Mouse (Mus musculus): ENCODE results near the gene Lrfn3. TPM values are rescaled to one million over a fixed set of nuclear protein-coding genes. Genes with fewer than 3 reads are reported as not detected.

Gene Lrfn3
- polyA plus RNA-seq, 1 experiment from 2014 or later = 5.3 TPM

DNA sequence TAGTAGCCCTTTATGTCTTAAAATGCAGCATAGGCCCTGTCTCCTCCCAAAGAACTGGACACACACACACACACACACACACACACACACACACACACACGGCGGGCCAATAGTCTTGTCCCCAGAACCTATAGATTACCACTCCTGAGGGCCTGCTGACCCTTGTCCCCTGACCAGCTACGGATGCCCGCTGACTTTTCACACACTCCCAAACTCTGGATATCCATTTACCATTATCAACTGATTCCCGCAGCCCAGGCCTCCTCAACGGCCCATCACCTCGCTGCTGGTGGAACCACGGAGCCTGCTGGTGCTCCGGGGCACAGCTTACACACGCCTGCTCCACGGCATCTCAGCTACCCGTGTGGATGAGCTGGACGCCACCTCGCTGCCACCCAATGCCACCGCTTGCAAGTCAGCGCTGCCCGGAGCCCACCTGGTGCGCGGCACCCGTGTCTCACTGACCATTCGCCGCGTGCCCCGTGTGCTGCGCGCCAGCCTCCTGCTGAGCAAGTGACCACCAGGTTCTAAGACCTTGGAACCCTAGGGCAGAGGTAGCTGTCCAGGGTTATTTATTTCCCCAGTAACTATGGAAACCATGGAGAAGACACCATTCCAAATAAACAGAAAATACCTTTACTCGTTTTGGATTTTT lies 48.8 kb downstream of the Lrfn3 start:
- no peak overlapping the region for H3K4me3 ChIP-seq (ENCODE audit: low read depth, low read length)
- no peaks in the 10 kb centered on the region; the same call in 1 of the 2 replicates for H3K36me3 ChIP-seq (ENCODE audit: control insufficient read depth, insufficient read depth, low read length)
- H3K4me1 ChIP-seq (replicated peaks; ENCODE audit: control insufficient read depth, insufficient read depth, low read length) = peaks cover 3% of the 10 kb centered on the region; the same call in 1 of the 2 replicates
- no peaks in the 10 kb centered on the region for H3K27me3 ChIP-seq (ENCODE audit: control insufficient read depth, insufficient read depth, low read length)
- H3K9ac ChIP-seq (ENCODE audit: low read depth, low read length) = no peak overlapping the region
- DNase-seq (ENCODE audit: low spot score) = no peak
- no peaks in the 10 kb centered on the region for H3K9me3 ChIP-seq (ENCODE audit: control insufficient read depth, low read length)
- 47% methylated on average over 27 of the region's 27 CpGs for WGBS
- no peak for ATAC-seq (ENCODE audit: low FRiP score)
- H3K27ac ChIP-seq (ENCODE audit: low read depth, low read length) = no peak overlapping the region
- H3K4me2 ChIP-seq (replicated peaks; ENCODE audit: low read depth, low read length) = no peak overlapping the region

- Histone ChIP-seq H3K36me3 (ENCODE audit: control insufficient read depth, insufficient read depth, low read length) (no peaks in the 10 kb centered on the region; the same call in 1 of the 2 replicates), H3K9ac (ENCODE audit: low read depth, low read length) (no peak overlapping the region), H3K27me3 (ENCODE audit: control insufficient read depth, insufficient read depth, low read length) (no peaks in the 10 kb centered on the region), H3K27ac (ENCODE audit: low read depth, low read length) (no peak overlapping the region), H3K4me3 (ENCODE audit: low read depth, low read length) (0 out of 2 replicates have a peak overlapping the region, but pooled peaks have one; percentile 6), H3K9me3 (ENCODE audit: control insufficient read depth, low read length) (no peaks in the 10 kb centered on the region), H3K4me1 (replicated peaks; ENCODE audit: control insufficient read depth, insufficient read depth, low read length) (peaks cover 5% of the 10 kb centered on the region; the same call in 1 of the 2 replicates), H3K4me2 (replicated peaks; ENCODE audit: low read depth, low read length) (no peak overlapping the region)
- ATAC-seq (ENCODE audit: low FRiP score) (no peak), DNase-seq (ENCODE audit: low spot score) (no peak)
- 90% methylated on average over 12 of the region's 12 CpGs for WGBS
These were observed 52.4 kb downstream of the Lrfn3 start for GRCm38 (mm10) chr7:30310136-30310535.

- no peaks in the 10 kb centered on the region for H3K27me3 ChIP-seq (ENCODE audit: control insufficient read depth, insufficient read depth, low read length)
- peak overlapping the region; percentile 69 for H3K4me3 ChIP-seq (ENCODE audit: low read depth, low read length)
- H3K9me3 ChIP-seq (ENCODE audit: control insufficient read depth, low read length) = no peaks in the 10 kb centered on the region
- peak overlapping the region; percentile 71 for H3K9ac ChIP-seq (ENCODE audit: low read depth, low read length)
- no peaks in the 10 kb centered on the region; the same call in 1 of the 2 replicates for H3K36me3 ChIP-seq (ENCODE audit: control insufficient read depth, insufficient read depth, low read length)
- H3K27ac ChIP-seq (ENCODE audit: low read depth, low read length) = no peak overlapping the region
- peaks cover 5% of the 10 kb centered on the region; the same call in 1 of the 2 replicates for H3K4me1 ChIP-seq (replicated peaks; ENCODE audit: control insufficient read depth, insufficient read depth, low read length)
- H3K4me2 ChIP-seq (replicated peaks; ENCODE audit: low read depth, low read length) = peak overlapping the region; percentile 90
- WGBS = 65% methylated on average over 15 of the region's 15 CpGs
- ATAC-seq (ENCODE audit: low FRiP score) (no peak), DNase-seq (ENCODE audit: low spot score) (no peak)
These were observed 53.0 kb downstream of the Lrfn3 start for GRCm38 (mm10) chr7:30309395-30310129.

- peaks cover 4% of the 10 kb centered on the region for H3K36me3 ChIP-seq (ENCODE audit: control insufficient read depth, insufficient read depth, low read length)
- 4% methylated on average over 27 of the region's 27 CpGs for WGBS
- H3K27ac ChIP-seq (ENCODE audit: low read depth, low read length) = peak within 1 kb of the TSS; percentile 51
These were observed 54.2 kb downstream of the Lrfn3 start, which contains the start of gene Alkbh6 for GRCm38 (mm10) chr7:30308076-30309005. Gene Alkbh6, plus strand, starts transcription at chr7:30308717.

DNA sequence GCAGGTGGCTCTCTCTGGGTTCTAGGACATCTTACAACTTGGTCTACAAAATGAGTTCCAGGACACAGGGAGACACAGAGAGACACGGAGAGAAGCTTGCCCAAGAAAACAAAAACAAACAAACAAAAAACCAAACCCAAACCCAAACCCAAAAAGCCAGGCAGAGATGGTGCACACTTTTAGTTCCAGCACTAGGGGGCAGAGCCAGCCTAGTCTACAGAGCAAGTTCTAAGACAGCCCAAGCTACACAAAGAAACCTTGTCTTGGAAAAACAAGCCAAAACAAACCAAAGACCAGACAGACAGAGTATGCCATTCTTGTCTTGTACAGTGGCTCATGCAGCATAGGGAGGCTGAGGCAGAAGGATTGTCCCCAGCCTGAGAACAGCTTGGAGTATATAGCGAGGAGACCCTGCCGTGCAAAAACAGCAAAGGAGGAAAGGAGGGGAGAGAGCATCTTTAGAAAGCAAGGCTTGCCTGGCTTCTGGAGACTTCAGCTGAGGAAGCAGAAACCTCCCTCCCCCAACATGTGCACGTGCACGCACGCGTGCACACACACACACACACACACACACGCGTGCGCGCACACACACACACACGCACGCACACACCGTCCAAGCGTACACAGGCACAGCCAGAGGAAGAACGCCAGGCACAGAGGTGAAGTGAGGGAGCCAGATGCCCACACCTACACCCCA lies 56.3 kb downstream of the Lrfn3 start:
- Histone ChIP-seq H3K36me3 (ENCODE audit: control insufficient read depth, insufficient read depth, low read length) (peaks cover 12% of the 10 kb centered on the region), H3K27ac (ENCODE audit: low read depth, low read length) (no peak overlapping the region), H3K4me2 (replicated peaks; ENCODE audit: low read depth, low read length) (no peak overlapping the region), H3K4me1 (replicated peaks; ENCODE audit: control insufficient read depth, insufficient read depth, low read length) (peaks cover 5% of the 10 kb centered on the region; the same call in 1 of the 2 replicates), H3K9ac (ENCODE audit: low read depth, low read length) (no peak overlapping the region), H3K9me3 (ENCODE audit: control insufficient read depth, low read length) (no peaks in the 10 kb centered on the region), H3K4me3 (ENCODE audit: low read depth, low read length) (no peak overlapping the region), H3K27me3 (ENCODE audit: control insufficient read depth, insufficient read depth, low read length) (no peaks in the 10 kb centered on the region)
- ATAC-seq (ENCODE audit: low FRiP score) (no peak), DNase-seq (ENCODE audit: low spot score) (no peak)
- whole genome bisulfite sequencing = 95% methylated on average over 16 of the region's 16 CpGs

More at GRCm38 (mm10) chr7:30308076-30309005, 54.2 kb downstream of the Lrfn3 start, which contains the start of gene Alkbh6:
- Histone ChIP-seq H3K4me1 (replicated peaks; ENCODE audit: control insufficient read depth, insufficient read depth, low read length) (peaks cover 5% of the 10 kb centered on the region; the same call in 1 of the 2 replicates), H3K4me3 (ENCODE audit: low read depth, low read length) (peak within 1 kb of the TSS; percentile 69), H3K4me2 (replicated peaks; ENCODE audit: low read depth, low read length) (peak within 1 kb of the TSS; percentile 90), H3K9ac (ENCODE audit: low read depth, low read length) (peak within 1 kb of the TSS; percentile 71), H3K9me3 (ENCODE audit: control insufficient read depth, low read length) (no peaks in the 10 kb centered on the region), H3K27me3 (ENCODE audit: control insufficient read depth, insufficient read depth, low read length) (no peaks in the 10 kb centered on the region)
- peak; percentile 99 for ATAC-seq (ENCODE audit: low FRiP score)
- DNase-seq (ENCODE audit: low spot score) = peak; percentile 91

Other genes with a start within 250 kb of the Lrfn3 start
- gene Zfp382, start 240.8 kb downstream of the Lrfn3 start, polyA plus RNA-seq (2014; fragmentation: Nextera tagmentation; extraction: Ambion mirVana) = 5.8 and 7.6 TPM in 2 replicates
- gene Zfp146, start 193.0 kb downstream of the Lrfn3 start, polyA plus RNA-seq (2014; fragmentation: Nextera tagmentation; extraction: Ambion mirVana) = 16.3 and 26.1 TPM in 2 replicates
- 4.3 and 4.5 TPM in 2 replicates for gene Cox7a1, start 178.6 kb downstream of the Lrfn3 start, polyA plus RNA-seq (2014; fragmentation: Nextera tagmentation; extraction: Ambion mirVana)
- 56.3 and 64.0 TPM in 2 replicates for gene Capns1, start 164.0 kb downstream of the Lrfn3 start, polyA plus RNA-seq (2014; fragmentation: Nextera tagmentation; extraction: Ambion mirVana)
- 171 and 176 TPM in 2 replicates for gene Polr2i, start 130.8 kb downstream of the Lrfn3 start, polyA plus RNA-seq (2014; fragmentation: Nextera tagmentation; extraction: Ambion mirVana)
- 278 and 293 TPM in 2 replicates for gene Tbcb, start 130.5 kb downstream of the Lrfn3 start, polyA plus RNA-seq (2014; fragmentation: Nextera tagmentation; extraction: Ambion mirVana)
- gene Ovol3, start 127.0 kb downstream of the Lrfn3 start, polyA plus RNA-seq (2014; fragmentation: Nextera tagmentation; extraction: Ambion mirVana) = not detected in 2 replicates
- gene Thap8, start 82.7 kb downstream of the Lrfn3 start, polyA plus RNA-seq (2014; fragmentation: Nextera tagmentation; extraction: Ambion mirVana) = 0.25 and 0.32 TPM in 2 replicates
- 5.9 and 8.5 TPM in 2 replicates for gene Wdr62, start 82.4 kb downstream of the Lrfn3 start, polyA plus RNA-seq (2014; fragmentation: Nextera tagmentation; extraction: Ambion mirVana)
- gene Clip3, start 71.0 kb downstream of the Lrfn3 start, polyA plus RNA-seq (2014; fragmentation: Nextera tagmentation; extraction: Ambion mirVana) = 66.7 and 78.4 TPM in 2 replicates
- 82.1 and 85.2 TPM in 2 replicates for gene Alkbh6, start 54.1 kb downstream of the Lrfn3 start, polyA plus RNA-seq (2014; fragmentation: Nextera tagmentation; extraction: Ambion mirVana)
- 17.4 and 18.7 TPM in 2 replicates for gene Syne4, start 48.0 kb downstream of the Lrfn3 start, polyA plus RNA-seq (2014; fragmentation: Nextera tagmentation; extraction: Ambion mirVana)
- gene E130208F15Rik, start 41.0 kb downstream of the Lrfn3 start, polyA plus RNA-seq (2014; fragmentation: Nextera tagmentation; extraction: Ambion mirVana) = 1.4 and 3.3 TPM in 2 replicates
- gene Sdhaf1, start 38.9 kb downstream of the Lrfn3 start, polyA plus RNA-seq (2014; fragmentation: Nextera tagmentation; extraction: Ambion mirVana) = 20.9 and 23.2 TPM in 2 replicates
- 19.3 and 23.1 TPM in 2 replicates for gene Tyrobp, start 51.0 kb upstream of the Lrfn3 start, polyA plus RNA-seq (2014; fragmentation: Nextera tagmentation; extraction: Ambion mirVana)
- 0.39 and 0.62 TPM in 2 replicates for gene Hcst, start 57.1 kb upstream of the Lrfn3 start, polyA plus RNA-seq (2014; fragmentation: Nextera tagmentation; extraction: Ambion mirVana)
- gene Nfkbid, start 59.0 kb upstream of the Lrfn3 start, polyA plus RNA-seq (2014; fragmentation: Nextera tagmentation; extraction: Ambion mirVana) = 1.5 and 1.8 TPM in 2 replicates
- gene Aplp1, start 82.8 kb upstream of the Lrfn3 start, polyA plus RNA-seq (2014; fragmentation: Nextera tagmentation; extraction: Ambion mirVana) = 165 and 169 TPM in 2 replicates
- gene Kirrel2, start 94.9 kb upstream of the Lrfn3 start, polyA plus RNA-seq (2014; fragmentation: Nextera tagmentation; extraction: Ambion mirVana) = 18.6 and 25.8 TPM in 2 replicates
- gene Nphs1, start 95.5 kb upstream of the Lrfn3 start, polyA plus RNA-seq (2014; fragmentation: Nextera tagmentation; extraction: Ambion mirVana) = 3.3 and 4.5 TPM in 2 replicates
- not detected in 2 replicates for gene Prodh2, start 130.8 kb upstream of the Lrfn3 start, polyA plus RNA-seq (2014; fragmentation: Nextera tagmentation; extraction: Ambion mirVana)
- gene Arhgap33, start 172.3 kb upstream of the Lrfn3 start, polyA plus RNA-seq (2014; fragmentation: Nextera tagmentation; extraction: Ambion mirVana) = 41.4 and 41.9 TPM in 2 replicates
- 3.5 and 4.0 TPM in 2 replicates for gene Hspb6, start 189.4 kb upstream of the Lrfn3 start, polyA plus RNA-seq (2014; fragmentation: Nextera tagmentation; extraction: Ambion mirVana)
- 11.4 and 18.4 TPM in 2 replicates for gene Proser3, start 189.5 kb upstream of the Lrfn3 start, polyA plus RNA-seq (2014; fragmentation: Nextera tagmentation; extraction: Ambion mirVana)
- gene Lin37, start 197.1 kb upstream of the Lrfn3 start, polyA plus RNA-seq (2014; fragmentation: Nextera tagmentation; extraction: Ambion mirVana) = 44.7 and 48.3 TPM in 2 replicates
- gene U2af1l4, start 200.5 kb upstream of the Lrfn3 start, polyA plus RNA-seq (2014; fragmentation: Nextera tagmentation; extraction: Ambion mirVana) = 83.0 and 100.0 TPM in 2 replicates
- gene Gm49396, start 200.6 kb upstream of the Lrfn3 start, polyA plus RNA-seq (2014; fragmentation: Nextera tagmentation; extraction: Ambion mirVana) = 7.8 and 9.8 TPM in 2 replicates
- gene Psenen, start 200.9 kb upstream of the Lrfn3 start, polyA plus RNA-seq (2014; fragmentation: Nextera tagmentation; extraction: Ambion mirVana) = 104 and 105 TPM in 2 replicates
- gene Igflr1, start 202.7 kb upstream of the Lrfn3 start, polyA plus RNA-seq (2014; fragmentation: Nextera tagmentation; extraction: Ambion mirVana) = 3.0 and 3.6 TPM in 2 replicates
- gene Kmt2b, start 226.0 kb upstream of the Lrfn3 start, polyA plus RNA-seq (2014; fragmentation: Nextera tagmentation; extraction: Ambion mirVana) = 11.1 and 13.2 TPM in 2 replicates
- gene Zbtb32, start 236.1 kb upstream of the Lrfn3 start, polyA plus RNA-seq (2014; fragmentation: Nextera tagmentation; extraction: Ambion mirVana) = 0.24 and 1.2 TPM in 2 replicates